Mouse (Mus musculus): ENCODE measurements around the gene Thtpa.

The Thtpa gene

DNA sequence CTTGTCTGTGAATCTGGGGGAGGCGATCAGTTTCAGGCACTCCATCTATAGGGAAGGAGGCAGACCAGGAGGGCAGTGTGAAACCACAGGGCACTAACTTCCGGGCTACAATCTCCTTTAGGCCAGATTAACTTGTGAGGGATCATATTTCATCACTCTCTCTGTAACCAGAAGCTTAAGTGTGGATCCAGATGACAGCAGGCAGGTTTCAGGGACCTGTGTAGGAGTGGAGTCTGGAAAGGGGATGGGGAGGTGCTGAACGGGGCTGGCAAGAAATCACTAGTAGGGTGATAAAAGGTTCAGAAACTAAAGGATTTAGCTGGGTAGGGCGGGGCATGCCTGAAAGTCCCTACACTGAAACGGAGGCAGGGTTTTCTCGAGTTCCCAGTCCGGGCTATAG is 10.8 kb downstream of the Thtpa start:
- no peak for DNase-seq (ENCODE audit: low read depth, low spot score)

DNA sequence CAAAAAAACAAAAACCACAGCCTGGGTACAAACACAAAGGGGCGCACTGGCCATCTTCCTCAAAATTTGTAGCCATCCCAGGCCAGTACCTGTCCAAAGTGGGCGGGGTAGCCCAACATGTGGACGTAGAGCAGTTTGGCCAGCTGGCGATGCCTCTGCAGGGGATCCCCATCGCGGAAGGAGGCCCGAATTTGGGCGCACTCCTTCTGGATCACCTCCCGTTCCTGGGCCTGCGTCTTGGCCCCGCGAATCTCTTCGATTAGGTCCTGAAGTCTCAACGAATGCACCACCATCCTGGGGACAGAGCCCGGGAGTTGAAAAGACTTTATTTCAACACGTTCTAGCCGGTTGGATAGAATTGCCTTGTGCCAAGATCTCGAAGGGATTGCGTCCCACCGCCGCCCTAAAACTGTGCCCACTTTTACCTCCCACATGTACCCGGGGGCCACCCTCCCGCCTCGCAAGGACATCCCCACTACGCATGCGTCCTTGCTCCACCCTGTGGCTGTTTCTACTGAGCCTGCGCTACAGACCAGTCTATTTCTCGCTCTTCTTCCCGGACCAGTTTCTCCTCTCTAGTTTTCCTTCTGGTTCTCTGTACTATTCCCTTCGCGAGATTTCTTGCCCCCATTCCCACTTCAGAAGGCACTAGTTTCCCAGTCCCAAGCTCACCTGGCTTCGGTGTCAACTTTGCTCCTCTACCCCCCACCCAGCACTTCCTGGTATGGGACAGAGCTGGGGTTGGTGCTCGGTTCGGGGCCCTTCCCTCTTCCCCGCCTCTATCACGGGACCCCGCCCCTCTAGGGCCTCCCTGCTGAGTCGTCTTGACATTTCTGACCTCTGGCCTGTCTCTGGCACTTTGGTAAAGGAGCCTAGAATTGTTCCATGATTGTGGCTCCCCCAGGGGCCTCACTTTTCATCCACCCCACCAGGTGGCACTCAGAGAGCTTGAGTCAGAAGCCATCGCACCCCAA is 11.5 kb downstream of the Thtpa start, which contains the start of gene Ap1g2:
Gene Ap1g2, minus strand, starts transcription at position 758 of the 974 bp plus-strand sequence.
- DNase-seq (ENCODE audit: low read depth, low spot score) = peak; percentile 88

DNA sequence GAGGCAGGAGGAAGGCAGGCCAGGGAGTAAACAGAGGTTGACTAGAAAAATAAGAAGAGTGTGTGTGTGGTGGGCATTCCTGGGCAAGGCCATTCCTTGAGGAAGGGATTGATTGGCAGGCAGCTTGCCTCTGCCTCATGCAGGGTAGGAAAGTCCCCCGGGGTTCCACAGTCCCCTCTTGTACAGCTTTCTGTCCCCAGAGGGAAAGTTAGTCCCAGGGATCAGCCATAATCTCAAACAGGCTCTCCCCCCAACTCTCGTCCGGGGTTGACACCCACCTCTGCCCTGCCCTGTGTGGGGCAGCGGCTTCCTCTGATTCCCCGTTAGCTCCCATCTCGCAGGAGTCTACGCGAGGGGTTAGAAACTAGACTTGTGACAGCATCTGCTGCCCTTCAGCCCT is 12.4 kb downstream of the Thtpa start:
- DNase-seq (ENCODE audit: low read depth, low spot score) = no peak

DNA sequence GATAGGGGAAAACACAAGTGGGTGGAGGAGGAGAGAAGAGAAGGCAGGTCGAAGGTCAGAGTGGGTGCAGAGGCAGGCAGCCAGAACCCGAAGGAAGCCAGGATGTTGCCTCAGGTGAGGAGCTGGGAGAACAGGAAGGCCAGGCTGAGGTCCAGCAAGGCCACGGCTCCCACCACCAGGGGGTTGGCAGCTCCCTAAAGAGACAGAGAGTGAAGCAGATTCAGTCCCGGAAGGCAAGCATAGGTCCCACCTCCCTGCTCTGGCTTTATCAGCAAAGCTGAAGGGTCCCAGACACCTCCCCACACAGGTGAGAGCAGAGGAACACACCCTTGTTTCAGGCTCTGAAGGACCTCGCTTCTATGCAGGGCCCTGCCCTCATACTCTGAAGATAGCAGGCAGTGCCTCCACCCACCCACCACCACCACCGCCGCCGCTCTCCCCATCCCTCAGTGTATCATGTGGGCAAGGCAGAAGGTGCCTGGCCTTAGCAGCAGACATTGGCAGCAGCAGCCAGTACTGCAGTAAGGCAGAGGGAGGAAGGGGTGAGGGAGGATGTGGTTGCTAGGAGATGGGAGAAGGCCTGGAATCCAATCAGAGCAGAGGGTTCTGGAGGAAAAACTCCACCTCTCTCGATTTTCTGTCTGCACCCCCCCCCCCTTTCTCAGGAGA is 13.8 kb downstream of the Thtpa start:
- no peak for DNase-seq (ENCODE audit: low read depth, low spot score)

DNA sequence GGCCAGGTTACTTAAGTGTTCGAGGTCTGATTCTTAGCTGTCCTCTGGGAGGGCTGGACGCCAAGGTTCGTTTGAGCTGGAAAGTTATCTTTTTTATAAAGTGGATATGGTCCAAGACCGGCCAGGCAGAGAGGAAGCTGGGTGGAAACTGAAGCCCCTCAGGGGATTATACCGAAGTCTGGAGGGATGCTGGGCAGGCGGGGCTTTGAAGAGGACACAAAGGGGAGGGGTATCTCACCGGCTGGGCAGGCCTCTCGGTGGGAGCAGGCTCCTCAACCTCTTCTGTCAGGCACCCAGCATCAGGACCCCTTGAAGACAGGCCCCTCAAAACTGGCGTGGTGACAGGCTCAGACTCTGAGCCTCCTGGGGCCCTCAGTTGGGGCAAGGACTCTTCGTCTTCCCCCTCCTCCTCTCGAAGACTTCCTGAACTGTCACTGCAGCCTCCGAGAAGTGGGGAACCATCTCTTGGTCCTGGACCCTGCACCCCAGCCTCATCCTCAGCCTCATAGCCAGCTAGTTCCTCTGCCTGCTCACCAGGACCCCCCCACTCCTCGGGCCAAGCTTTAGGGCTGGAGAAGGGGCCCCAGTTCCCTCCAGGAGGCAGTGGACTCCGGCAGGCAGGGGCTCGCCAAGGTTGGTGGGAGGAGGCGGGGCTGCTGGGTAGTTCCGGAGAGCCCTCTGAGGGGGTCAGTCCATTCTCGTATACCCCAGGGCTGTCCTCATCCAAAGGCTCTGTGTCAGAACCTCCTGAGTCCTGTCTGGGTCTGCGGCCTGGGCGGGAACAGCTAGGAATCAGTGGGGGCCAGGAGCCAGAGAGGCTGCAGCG is 14.7 kb downstream of the Thtpa start:
- no peak for DNase-seq (ENCODE audit: low read depth, low spot score)

DNA sequence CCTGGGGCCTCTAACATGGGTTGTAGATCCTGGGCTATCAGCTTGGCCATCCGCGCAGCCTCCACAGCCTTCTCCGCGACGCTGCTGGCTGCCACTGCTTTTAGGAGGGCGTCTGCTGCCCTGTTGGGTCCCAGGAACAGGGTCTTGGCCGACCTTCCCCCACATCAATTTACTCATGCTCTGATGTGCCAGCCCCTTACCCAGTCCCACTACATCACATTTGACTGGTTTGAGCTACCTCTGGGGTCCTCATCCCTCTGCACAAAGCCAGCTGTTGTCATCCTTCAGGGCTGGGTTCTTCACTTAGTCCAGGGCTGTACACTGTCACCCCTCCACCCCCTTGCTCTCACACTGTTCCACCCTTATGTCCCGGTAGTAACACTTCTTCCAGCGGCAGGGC is 15.5 kb downstream of the Thtpa start:
- no peak for DNase-seq (ENCODE audit: low read depth, low spot score)

DNA sequence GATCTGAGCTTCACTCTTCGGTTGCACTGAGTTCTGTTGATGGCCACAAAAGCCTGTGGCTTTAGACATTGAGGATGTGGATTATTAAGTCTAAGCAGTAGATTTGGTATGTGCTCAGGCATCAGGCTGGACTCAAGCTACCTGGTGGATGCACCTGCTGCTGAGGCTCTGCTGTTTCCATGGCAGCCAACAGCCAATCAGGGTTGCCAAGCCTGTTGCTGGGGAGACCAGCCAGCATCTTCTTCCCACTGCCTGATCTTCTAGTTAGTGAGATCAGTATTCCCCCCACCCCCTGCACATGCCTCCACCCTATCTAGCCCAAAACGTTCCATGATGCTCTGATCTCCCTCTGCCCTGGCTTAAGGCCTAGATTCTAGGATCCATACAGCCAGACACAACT is 17.1 kb downstream of the Thtpa start:
- DNase-seq (ENCODE audit: low read depth, low spot score) = no peak

DNA sequence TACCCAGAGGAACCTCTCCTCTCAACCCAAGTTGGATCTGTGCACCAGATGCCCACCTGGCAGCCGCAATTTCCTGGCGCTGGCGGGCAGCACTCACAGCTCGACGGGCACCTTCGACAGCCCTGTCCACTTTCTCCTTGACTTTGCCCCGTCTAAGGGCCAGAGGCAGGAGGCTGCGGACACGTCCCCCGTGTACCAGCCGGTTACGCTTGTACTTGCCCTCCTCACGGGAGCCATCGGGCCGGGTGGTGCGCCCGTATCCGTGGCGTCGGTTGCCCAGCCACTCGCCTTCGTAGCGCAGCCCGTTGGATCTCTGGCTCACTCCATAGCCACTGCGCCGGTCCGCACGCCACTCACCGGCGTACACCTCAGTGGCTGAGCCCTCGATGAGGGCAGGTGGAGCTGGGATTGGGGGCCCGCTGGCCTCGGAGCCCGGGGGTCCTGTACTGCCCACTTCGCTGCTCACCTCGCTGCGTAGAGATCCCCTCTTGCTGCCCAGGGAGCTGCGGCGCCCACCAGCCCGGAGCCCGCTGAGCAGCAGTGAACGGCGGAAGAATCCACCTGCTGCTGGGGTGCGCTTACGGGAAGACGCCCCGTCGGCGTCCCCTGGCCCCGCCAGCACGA is 18.9 kb downstream of the Thtpa start:
- DNase-seq (ENCODE audit: low read depth, low spot score) = no peak

DNA sequence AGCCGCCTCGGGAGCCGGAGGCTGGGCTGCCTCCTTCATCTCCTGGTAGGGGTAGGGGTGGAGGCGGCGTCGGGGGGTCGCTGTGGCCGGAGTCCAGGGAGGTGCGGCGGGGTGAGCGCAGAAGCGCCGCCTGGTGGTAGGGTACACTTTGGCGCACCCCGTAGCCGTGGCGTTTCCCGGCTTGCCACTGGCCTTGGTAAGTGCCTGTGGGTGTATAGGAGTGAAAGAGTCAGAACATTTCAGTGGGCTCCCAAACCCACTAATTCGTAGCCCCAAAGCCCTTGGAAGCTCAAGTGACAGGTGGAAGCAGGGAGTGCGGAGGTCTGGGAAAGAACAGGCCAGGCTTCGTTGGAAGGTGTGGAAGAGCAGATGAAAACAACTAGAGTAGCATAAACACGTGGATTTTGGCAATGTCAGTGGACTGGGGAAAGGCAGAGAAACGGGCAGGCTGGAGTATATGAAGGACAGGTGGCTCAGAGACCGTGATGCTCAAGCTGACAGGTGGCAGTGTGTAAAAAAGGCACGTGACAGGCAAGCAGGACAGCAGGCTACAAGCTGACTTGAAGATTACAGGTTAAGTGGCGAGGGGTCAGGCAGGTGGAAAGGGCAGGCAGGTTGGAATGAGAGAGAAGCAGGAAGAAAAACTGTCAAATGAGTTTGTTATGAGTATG is 19.5 kb downstream of the Thtpa start:
- peak; percentile 31 for DNase-seq (ENCODE audit: low read depth, low spot score)

DNA sequence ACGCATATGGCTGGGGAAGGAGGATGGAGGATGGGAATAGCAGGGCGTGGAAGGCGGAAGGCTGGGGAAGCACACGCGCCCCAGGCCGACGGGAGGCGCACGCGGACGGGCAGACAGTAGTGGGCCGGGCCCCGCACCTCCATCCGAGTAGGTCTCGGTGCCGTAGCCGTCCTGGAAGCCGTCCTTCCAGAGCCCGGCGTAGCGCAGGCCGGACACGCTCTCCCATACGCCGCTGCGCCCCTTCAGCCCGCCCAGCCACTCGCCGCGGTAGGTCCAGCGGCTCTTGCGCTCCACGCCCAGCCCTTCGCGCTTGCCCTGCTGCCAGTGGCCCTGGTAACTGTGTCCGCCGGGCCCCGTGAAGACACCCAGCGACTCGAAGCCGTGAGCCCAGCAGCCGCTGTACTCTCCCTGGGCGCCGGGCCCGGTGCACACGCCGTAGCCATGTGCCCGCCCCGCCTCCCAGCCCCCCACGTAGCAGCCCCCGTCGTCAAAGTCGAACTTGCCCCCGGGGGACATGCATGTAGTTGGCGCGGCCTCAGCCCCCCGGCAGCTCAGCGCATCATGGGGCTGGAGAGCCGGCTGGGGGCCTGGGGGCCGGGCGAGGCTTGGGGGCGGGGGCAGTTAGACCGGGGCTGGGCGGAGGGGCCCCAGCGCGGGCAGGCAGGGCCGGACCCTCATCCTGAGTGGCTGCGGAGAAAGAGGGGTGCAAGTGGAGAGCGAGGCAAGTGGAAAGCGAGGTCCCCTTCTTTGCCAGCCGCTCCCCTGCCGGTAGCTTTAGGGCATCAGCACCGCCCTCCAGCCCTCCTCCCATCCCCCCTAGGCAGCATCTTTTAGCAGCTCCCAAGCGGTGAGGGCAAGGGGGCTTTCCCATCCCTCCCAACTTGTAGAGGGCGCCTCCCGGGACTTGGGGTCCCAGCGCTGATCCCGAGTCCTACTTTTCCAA is 20.4 kb downstream of the Thtpa start:
- DNase-seq (ENCODE audit: low read depth, low spot score) = peak; percentile 27

DNA sequence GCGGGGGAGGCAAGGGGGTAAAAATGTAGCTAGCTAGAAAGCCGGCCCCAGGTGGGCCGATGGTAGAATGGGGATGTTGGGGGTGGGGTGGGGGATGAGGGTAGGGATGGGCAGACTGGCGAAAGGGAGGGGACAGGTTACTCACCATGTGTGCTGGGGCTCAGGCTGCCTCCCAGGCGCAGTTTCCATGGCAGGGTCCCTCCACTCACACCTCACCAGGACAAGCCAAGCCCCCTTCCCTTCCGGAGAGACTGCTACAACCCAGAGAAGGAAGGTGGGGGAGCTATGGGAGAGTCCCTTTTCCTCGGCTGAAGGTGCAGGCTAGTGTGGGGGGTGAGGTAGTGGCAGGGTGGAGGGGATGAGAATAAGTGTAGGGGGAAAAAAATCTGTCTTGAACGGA is 21.3 kb downstream of the Thtpa start:
- DNase-seq (ENCODE audit: low read depth, low spot score) = no peak

DNA sequence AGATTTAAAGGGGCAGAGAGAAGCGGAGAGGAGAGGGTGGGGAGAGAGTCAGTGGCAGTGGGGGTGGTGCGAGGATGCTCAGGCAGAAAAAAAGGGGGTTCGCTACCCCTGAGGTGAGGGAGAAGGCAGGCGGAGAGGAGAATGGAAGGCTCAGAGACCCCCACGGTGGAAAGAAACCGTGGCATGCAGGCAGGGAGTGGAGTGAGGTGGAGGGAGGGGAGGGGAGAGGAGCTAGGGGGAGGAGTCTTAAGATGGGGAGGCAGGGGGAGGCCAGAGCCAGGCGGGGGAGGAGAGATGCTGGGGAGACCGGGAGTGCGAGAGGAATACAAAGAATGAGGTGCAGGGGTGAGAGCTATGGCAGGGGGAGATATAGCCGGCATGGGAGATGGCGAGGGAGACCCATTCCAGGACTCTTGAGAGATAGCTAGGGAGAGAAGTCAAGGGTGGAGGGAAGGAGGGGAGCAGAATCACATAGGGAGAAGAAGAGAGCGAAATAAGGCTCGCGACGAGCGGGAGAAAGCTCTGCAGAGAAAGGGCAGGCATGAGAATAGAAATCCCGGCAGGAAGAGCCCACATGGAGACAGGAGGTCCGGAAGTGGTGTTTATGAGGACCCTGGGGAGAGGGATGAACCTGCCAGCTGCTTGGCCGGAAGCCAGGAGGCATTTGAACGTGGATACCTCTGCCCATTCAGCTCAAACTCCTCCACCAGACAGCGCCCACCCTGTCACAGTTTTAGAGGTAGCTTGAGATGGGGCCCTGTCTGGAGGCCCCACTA is 22.0 kb downstream of the Thtpa start, which contains the start of gene Jph4:
Gene Jph4, minus strand, starts transcription at position 511 of the 776 bp plus-strand sequence.
- no peak for DNase-seq (ENCODE audit: low read depth, low spot score)

DNA sequence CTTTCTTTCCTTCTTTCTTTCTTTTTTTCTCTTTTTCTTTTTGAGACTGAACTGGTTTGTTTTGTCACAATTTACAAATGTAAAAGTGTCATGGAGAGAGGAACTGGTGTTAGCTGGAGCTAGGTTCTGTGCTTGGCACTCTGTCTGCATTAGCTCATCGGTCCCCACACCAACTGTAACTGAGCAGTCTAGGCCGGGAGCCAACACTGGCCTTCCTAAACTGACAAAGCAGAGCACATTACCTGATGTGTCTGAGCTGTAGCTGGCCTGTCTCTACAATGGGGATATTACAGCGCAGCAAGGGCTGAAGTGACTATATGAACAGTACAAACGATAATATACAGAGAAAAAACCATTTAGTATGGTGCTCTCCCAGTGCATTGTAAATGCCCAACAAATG is 24.3 kb downstream of the Thtpa start:
- no peak for DNase-seq (ENCODE audit: low read depth, low spot score)

DNA sequence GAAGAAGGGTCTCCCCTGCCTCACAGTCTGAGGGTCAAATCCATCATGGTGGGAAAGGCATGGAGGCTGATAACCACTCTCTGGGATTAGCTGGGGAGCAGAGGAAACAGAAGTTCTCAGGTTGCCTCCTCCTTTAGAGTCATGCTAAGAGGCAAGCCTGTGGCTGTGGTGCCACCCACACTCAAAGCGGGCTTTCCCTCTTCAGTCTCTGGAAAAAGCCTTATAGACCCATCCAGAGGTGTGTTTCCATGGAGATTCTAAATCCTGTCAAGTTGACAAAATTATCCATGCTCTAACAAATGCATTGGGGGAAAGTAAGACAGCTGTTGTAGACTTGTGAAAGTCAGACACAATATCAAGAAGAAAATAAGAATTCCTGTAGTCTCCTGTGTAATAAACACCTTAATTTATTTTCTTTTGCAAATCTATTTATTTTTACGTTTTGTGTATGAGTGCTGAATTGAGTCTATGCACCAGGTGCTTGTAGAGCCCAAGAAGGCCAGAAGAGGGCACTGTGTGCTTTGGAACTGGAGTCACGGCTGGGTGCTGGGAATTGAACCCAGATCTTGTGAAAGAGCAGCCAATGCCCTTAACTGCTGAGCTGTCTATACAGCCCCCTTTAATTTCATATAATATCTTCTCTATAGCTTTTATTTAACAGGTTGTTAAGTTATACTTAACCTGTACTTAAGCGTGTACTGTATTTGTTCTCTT is 25.0 kb downstream of the Thtpa start:
- no peak for DNase-seq (ENCODE audit: low read depth, low spot score)

DNA sequence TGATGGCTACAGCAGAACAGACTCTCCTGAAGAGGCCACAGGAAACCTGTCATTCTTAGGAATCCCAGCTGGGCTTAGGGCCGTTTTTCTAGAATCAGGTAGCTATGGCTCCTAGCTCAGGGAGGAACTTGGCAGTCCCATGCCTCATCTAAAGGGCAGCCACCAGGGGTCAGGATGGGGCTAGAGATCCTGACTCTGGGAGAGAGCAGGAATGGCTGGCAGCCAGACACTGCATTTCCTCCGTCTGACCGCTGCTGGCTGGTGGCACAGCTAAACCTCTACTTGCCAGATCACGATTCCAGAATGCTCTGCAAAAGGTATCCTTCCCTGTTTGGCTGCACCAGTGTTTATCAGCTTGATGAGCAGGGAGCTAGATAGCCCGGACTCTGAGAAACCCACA is 27.4 kb downstream of the Thtpa start:
- DNase-seq (ENCODE audit: low read depth, low spot score) = no peak

DNA sequence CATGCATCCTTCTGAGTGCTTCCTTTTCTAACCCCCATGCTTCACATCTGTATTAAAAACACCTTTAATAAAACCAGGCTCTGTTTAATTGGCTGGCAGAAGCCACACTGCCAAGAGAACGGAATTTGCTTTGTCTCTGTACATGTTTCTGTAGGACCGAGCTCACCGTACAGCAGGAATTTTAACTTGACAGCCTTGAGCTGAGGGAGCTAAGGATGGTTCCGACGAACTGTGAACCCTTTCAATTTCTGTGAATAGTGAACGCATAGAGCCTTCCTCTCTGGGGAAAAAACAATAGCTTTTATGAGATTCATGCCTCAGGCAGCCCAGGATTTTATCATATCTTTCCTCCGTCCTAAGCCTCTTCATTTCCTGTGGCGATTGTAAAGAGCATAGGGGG is 27.8 kb downstream of the Thtpa start:
- DNase-seq (ENCODE audit: low read depth, low spot score) = no peak

DNA sequence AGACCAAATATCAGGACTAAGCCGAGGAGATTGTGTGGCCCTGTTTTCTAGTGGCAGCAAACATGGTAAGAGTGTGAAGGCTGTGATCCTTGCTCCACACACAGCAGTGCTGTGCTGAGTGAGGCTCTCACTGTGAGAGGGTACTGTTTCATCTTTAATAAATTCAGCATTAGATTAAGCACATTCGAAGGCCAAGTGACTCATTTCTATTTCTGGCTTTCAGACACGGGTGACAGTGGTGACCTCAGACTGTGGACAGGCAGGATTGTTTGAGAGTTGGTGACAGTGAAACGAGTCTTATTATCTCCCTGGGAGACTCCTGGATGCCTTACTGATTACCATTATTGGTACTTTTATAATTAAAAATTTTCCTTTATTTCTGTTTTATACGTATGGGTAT is 31.1 kb downstream of the Thtpa start:
- DNase-seq (ENCODE audit: low read depth, low spot score) = no peak

DNA sequence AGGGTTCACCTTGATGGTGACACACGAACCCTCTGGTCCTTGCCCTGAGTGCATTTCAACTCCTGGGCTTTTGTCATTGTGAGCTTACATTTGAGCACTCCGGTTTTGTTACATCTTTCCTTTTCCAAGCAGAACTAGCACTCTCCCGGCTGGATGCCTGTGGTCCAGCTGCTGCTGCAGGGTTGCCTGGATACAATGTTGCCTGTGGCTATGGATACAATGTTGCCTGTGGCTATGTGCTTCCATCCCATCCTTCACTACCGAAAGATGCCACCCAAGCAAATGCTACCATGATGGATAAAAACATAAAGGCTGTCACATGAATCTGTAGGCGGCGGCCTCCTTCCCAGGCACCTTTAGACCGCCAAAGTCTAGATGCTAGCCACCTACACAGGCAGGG is 31.9 kb downstream of the Thtpa start:
- no peak for DNase-seq (ENCODE audit: low read depth, low spot score)
